Mouse (Mus musculus) adrenal gland, postnatal 10 days (tissue): ENCODE data around the gene 2310034G01Rik. TPM values are rescaled to one million over a fixed set of nuclear protein-coding genes. Genes with fewer than 3 reads are reported as not detected.

Source experiments
- DNase-seq: peaks from one replicate; pipeline ENCODE4 v3.0.0; 2021; ENCODE audit warnings: mixed read lengths
- long read RNA-seq, 2 experiments: library from polyadenylated mRNA; stranded (forward); transcript quantifications; one replicate each; pipeline ENCODE4 v2.0.0; 2021
- total RNA-seq, 2 experiments: library from RNA; stranded (reverse); gene quantifications; 2 replicates each; pipeline ENCODE4 v1.2.3; 2021

The 2310034G01Rik gene
- total RNA-seq, result under 1 TPM; 0.33 to 0.58 TPM
- long read RNA-seq, experiment 1, partial matches to known transcripts, result 0 of 3 reads
- long read RNA-seq, experiment 1, other reads (novel, unspliced or antisense), result 3 of 3 reads
- long read RNA-seq, experiment 2, result 0 reads

DNA sequence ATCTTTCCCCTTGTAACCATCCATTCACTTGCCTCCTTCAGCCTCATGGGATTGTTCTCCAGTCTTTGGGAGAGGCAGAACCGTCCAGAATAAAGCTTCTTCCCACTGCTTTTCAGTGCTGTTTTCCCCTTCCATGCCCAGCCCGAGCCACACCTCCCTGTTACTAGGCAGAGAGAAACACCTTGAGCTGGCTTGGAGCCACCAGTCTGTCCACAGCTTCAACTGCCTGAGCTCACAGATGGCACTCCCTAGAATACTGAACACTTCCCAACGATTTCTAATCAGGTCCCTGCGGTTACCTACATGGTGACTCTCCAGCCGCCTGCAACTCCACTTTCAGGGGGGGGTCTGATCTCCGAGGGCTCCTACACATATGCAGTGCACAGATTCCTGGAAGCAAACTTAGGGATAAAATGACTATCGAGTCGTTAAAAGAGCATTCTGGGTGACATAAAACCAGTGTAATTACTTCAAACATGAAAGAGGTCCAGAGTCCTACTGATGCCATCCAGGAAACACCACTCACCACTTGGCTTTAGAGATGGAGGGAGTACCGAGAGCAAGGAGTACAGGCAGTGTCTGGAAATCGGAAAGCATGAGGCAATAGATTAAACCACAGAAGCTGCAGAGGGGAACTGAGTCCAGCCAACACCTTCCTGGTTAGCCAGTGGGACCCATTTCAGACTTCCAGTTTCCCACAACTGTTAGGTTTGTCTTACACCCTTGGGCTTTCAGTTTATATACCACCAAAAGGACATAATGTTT lies at the start of gene 2310034G01Rik:
TSS of gene 2310034G01Rik (minus strand) at position 135 of the 765 bp plus-strand sequence.
- DNase-seq, result no peak

DNA sequence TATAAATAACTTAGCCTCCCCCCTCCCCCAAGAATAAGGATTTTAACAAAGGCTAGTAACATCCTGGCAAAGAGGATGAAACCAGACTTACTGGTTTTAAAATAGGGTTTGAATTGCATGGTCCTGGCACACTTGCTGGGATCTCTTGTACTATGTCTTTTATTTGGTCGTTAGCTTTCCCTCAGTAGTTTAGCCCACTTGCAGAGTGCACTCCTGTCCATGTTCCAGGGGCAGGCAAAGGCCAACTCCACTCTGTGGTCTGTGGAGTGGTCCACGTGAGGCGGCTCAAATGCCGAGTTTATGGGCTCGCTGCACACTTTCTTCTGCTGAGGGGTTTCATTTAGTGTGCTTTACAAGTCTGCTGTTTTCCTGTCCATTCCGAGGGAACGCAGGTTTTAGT lies 49.8 kb upstream of the 2310034G01Rik start:
- DNase-seq, result no peak

DNA sequence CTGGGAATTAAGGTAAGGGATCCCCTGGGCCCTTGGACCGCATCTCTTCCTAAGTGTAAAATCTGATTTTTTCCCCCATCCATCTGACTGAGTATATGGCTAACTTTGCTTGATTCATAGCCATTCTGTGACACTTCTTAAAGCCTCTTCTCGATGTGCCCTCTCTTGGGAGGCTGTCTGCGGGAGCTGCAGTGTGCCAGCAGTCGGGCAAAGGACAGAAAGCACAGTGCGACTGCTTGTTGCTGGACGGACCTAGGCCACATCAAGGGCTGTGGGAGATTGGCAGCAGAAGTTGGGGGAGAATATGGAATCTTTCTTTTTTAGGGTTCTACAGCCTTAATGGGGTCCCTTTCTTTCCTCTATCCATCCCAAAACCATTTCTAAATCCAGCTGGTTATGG lies 49.3 kb upstream of the 2310034G01Rik start:
- DNase-seq, result no peak

DNA sequence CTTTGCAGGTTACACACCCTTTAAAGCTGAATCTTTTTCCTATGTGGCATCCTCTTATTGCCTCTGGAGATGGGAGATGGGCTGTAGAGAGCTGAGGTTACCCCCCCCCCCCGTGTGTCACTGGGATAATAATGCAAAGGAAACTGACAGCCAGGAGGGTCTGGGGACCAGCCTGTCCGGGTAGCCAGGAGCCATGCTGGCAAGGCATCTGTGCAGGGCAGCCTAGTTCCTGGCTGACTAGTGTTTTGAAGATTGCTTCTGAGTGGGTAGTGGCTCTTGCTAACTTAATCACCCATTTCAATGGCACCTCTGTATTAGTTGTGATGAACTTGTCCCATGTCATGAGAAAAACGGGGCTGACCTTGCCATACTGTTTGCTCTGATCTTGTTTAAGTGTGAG lies 48.3 kb upstream of the 2310034G01Rik start:
- DNase-seq, result no peak

DNA sequence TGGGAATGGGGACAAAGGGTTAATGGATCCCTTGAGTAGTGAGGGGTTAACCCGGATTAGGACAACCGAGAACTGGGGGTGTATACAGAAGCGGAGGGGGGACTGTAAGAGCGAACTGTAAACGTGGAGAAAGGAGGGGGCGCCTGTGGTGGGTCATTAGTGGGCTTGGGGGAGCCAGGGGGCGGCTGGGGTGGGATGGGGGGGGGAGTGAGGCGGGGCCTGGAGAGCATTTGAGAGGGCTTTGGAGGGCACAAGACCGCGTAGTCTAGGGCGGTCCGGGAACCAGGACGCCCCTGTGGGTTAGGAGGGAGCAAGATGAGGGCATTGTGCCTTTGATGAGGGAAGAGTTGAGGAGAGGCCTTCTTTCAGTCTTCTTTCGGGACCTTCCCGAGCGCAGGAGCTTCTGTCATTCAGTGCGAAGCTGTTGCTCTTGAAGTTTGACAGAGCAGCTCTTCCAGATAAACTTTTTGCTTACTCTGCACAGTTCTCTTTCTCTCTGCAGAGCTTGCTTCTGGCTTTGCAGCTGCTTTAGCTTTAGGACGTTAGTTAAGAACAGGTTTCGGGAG lies 47.4 kb upstream of the 2310034G01Rik start:
- no peak for DNase-seq

DNA sequence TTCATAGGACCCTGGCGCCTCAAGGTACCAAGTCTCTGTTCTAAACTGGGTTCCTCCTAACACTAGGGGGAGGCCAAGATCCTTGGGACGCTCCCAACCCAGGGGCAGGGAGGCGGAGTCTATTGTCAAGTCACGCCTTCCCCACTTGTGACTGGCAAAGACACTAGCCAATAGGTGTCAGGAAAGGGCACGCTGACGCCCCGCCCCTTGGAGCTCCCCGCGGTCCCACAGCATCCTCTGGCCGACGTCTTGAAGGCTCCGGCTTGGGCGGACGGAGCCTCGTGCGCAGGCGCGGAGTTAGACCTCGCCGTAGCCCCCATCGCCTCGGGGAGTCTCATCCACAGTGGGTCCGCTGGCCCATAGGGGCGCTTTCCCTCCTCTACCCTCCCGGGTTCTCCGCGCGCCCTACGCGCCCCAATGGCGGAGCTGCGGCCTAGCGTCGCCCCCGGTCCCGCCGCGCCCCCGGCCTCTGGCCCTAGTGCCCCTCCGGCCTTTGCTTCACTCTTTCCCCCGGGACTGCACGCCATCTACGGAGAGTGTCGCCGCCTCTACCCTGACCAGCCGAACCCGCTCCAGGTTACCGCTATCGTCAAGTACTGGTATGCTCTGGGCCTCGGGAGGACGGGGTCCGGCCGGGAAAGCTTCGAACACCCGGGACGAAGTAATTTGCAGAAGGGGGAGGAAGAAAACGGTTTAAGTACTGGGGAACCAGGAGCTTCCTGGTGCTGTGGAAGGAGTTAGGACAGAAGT lies 46.8 kb upstream of the 2310034G01Rik start, which contains the start of gene Sufu:
TSS of gene Sufu (plus strand) at position 211 of the 750 bp plus-strand sequence.
- peak; percentile 99 for DNase-seq

DNA sequence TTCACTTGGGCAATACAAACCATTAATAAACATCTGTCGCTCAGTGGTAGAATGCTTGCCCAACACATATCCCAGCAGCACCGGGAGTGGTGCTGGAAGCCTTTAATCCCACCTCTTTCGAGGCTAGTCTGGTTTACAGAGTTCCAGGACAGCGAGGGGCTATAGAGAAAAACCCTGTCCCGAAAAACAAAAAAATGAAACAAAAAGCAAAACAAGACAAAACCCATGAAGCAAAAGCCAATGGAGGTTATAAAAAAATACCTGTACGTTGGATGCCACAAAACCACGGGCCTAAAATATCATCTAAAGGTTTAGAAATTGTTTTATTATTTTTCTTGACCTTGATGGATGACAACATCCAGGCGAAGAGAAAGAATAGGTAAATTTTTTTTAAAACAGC lies 46.0 kb upstream of the 2310034G01Rik start:
- no peak for DNase-seq

DNA sequence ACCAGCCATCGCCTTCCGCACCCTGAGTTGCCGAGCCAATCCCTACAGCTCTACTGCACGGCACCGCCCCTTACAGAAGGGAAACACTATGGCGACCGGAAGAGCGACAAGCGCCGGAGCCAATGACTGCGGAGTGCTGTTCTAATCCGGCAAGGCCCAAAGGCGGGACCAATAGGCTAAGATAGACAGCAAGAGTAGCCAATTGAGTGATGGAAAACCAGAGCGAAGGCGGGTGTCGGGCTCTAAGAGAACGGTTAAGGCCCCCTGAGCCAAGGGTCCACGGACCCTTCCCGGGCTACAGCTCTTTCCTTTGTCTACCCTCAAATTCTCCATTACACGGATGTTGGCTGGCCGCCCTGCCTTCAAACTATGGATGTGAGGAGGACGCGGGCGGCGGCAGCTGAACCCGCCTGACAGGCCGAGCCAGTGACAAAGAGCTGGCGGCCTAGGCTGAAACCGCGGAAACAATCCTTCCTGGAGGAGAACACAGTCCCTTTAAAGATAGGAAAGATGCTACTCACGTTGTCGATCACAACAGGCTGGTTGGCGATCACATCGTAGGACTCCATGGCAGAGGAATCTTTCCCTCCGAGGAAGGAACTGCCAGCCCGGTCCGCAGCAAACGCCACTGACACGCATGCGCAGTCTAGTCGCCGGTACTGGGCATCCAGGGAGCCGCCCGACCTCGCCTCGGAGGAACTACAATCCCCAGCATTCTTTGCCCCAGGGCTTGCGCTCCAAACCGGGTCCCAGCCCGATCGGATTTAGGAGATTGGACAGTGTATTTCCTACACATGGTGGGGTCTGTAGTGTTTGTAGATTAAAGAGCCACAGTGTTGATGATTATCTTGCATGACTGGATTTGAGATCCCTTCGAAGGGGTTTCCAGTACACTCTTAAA lies 45.3 kb upstream of the 2310034G01Rik start, which contains the start of gene Actr1a:
TSS of gene Actr1a (minus strand) at position 640 of the 901 bp plus-strand sequence.
- DNase-seq, result peak; percentile 97

DNA sequence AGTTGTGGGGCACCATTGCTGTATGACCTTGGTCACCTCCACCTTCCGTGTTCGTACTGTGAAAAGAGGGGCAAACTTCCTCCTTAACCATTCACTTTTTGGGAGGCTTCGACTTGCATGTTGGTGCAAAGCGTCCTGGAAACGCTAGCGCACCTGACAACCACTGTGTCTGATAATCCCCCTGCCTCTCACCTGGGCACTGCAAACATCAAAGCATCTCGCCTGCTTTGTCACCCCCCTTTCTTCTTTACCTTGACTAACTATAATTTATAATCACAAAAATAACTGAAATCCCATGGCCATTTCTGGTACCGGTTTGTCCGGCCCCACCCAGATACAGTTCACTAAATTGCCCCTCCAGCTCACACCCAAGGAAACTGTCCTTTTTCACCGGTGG lies 44.6 kb upstream of the 2310034G01Rik start:
- DNase-seq, result no peak

DNA sequence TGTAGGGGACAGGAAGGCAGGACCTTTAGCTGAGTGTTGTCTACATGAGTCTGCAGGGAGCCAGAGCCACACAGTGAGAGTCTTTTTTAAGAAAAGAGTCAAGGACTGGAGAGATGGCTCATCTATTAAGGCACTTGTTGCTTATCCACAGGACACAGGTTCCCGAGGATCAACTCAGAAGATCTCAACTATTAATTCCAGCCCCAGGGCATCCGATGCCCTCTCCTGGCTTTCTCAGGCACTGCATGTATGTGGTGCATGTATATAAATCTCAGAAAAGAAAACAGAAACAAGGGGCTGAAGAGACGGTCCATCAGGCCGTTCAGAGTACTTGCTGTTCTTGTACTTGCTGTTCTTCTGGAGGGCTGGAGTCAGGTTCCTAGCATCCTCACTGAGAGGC lies 41.9 kb upstream of the 2310034G01Rik start:
- DNase-seq, result peak; percentile 68

DNA sequence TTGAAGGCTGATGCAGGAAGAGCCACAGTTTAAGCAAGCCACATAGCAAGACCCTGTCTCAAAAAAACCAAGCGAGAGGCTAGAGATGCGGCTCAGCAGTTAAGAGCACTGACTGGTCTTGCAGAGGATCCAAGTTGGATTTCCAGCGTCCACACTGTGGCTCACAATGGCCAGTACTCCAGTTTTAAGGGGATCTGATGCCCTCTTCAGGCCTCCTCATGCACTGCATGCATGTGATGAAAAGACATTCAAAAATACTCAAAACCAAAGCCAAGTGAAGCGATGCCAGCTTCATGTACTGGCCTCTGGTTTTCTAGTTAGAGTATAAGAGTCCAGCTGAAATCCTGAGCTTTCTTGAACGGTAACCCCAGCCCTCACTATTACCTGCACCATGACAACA lies 39.8 kb upstream of the 2310034G01Rik start:
- no peak for DNase-seq

DNA sequence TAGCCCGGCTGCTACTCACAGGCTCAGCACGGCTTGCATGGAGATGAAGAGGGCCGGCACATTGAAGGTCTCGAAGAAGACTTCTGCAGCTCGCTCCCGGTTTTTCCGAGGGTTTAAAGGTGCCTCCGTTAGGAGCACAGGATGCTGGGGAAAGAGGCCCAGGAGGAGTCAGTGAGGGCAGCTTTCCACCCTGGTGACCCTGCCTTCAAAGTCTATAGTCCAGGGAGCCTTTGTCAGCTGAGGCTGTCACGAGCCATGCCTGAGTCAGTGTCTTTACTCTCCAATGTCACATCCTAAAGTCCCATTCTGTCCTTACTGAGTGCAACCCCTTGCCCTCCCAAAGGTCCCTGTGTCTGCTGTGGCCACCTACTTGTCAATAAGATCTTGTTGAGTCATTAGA lies 32.2 kb upstream of the 2310034G01Rik start:
- DNase-seq, result no peak

DNA sequence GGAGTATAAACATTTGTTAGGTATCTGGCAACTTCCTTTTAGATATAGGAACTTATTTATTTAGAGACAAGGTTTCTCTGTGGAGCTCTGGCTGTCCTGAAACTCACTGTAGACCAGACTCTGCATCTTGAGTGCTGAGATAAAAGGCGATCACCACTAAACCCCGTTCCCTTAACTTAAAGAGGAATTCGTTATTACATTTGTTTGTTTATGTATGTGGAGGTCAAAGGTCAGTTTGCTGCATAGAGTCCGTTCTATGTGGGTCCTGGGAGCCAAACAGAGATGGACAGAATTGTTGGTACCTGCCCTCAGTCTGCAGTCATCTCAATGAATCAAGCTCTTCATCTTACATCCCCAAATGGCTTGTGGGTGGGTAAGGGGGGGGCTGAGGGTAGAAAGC lies 25.8 kb upstream of the 2310034G01Rik start:
- DNase-seq, result no peak

DNA sequence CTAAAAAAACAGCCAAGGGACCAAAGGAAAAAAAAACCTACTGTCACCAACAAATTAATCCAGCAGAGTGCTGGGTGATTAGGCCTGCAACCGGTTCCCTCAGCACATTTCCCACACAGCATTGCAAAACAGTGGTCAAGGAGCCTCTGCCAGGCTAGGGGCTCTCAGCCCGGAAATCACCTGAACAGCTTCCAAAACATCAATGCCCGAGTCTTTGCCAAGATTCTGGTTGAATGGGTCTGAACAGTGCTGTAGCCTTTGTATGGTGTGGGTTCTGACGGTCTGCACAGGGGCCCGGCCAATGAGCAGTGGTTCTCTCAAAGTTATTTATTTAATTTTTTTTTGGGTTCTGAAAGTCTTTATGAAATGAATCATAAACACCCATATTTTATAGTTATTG lies 25.4 kb upstream of the 2310034G01Rik start:
- DNase-seq, result no peak

DNA sequence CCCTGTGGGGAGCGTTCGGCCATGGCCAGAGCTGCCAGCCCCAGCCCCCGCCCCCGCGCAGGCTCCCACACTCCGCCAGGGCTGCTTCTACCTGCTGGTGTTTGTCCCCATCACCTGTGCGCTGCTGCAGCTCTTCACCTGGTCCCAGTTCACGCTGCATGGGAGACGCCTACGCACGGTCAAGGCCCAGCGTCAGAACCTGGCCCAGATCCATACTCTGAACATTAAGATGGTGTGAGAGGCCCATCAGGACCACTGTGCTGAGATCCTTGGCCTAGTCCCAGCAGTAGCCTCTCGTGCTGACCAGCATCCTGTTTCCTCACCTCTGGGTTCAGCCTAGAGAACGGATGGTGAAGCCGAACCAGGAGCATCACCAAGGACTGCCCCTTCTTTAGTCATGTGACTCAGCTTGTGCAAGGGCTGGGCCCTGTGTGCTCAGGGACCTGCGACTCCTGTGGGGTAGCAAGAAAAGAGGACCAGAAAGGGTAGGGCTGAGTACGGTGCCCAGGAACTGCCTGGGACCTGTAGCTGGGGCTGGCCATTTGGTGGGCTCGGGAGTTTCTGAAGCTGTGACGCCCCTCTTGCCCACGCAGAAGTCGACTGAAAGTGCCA lies 24.5 kb upstream of the 2310034G01Rik start:
- DNase-seq, result no peak

DNA sequence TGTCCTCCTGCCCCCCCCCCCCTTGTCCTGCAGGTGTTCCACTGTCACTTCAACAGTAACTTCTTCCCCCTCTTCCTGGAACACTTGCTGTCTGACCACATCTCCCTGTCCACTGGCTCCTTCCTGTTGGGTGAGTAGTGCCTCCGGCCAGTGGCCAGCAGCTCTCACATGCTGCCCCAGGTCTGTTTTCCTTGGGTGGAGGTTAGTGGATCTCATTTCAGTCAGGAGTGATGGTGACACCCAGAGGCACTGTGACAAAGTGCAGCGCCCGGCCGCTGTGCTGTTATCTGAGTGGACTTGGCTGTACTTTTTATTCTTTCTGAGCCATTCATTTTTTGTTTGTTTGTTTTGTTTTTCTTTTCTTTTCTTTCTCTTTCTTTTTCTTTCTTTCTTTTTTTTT lies 19.1 kb upstream of the 2310034G01Rik start:
- DNase-seq, result peak; percentile 77

DNA sequence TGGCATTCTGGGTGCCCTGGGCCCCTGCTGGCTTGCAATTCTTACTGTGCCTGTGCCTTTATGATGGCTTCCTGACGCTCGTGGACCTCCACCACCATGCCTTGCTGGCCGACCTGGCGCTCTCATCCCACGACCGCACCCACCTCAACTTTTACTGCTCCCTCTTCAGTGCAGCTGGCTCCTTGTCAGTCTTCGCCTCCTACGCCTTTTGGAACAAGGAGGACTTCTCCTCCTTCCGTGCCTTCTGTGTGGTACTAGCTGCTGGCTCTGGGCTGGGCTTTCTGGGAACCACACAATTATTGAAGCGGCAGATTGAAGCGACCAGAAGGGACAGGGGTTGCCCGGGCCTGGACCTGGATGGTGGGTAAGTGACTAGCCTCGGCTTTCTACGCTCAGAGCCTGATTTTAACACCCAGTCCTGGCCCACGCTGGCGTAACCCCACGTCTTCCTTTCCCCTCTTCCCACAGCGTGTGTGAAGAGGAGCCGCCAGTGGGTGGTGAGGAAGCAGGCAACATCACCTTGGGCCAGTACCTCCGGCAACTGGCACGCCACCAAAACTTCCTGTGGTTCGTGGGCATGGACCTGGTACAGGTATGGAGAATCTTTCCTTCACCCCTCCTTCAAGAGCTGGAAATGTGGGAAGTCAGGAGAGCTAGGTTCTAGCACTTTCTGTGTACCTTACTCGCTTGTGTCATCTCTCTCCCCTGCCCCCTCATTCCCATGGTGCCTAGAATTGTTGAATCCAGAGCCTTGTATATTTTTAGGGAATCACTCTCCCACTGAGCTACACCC lies 17.9 kb upstream of the 2310034G01Rik start:
- DNase-seq, result no peak

DNA sequence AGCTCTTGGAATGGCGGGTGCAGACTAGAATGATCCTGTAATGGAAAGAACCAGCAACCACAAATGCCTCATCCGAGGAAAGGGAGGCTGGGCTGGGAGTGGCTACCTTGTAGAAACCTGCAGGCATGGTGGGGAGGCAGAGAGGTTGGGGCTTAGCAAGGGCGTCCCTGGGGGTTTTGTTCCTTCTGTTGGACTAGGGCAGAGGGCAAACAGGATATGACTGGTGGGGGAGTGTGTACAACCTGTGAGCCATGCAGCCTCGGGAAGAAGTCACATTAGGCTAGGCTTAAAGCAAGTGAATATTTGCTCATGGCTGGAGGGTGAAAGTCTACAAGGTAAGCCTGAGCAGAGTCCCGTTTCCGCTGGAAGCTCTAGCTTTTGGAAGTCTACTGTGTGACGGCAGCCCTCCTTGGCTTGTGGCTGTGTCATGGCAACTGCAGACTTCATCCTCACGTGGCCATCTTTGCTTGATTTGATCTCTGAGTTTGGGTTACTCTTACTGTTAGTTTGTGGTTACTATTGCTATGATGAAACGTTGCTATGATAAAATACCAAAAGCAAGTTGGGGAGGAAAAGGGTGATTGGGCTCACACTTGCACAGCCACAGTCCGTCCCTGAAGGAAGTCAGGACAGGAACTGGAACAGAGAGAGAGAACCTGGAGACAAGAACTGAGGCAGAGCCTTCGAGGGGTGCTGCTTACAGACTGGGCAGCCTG lies 13.3 kb upstream of the 2310034G01Rik start:
- no peak for DNase-seq

DNA sequence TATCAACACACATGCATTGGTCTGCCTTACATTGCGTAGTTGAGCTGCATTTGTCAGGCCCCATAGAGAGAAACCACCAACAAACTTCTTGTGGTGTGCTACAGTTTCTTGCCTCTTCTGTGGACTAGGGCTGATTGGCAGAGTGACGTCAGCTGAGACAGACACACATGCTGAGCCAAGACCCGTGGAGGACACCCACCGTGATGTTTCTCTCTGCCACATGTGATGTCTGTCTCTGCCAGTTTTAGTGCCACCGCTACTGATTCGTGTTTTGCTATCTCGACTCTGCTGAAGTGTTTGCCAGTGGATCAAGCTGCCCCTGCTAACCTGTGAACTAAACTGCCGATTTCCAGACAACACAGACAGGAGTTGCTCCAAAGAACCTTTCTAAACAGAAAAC lies 12.0 kb upstream of the 2310034G01Rik start:
- DNase-seq, result no peak

DNA sequence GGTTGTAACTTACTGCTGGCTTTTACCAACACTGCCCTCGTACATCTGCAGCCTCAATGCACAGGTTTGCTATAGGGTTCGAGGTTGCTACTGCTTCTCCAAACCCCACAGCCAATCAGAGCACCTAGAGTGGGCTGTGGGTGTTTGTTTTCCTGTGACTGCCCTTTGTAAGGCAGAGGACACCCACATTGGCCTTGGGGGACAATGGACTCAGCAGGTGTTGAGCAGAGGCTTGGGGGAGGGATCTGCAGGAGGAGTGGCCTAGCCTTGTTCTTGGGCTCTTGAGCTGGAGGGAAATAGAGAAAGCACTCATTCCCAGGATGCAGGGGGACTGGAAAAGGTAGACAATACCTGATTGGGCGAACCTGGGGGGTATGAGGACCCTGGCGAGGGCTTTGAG lies 8.3 kb upstream of the 2310034G01Rik start:
- no peak for DNase-seq
